Mouse (Mus musculus) heart, adult 11 months (tissue): Measurements from ENCODE around the gene Lrrc19.
"Not testable (repeated sequence)": the region's sequence is repeated elsewhere in the genome, so short reads cannot be mapped to it uniquely, and the experiment has no call there.

Source experiments
- DNase-seq: peaks from one replicate; pipeline ENCODE4 v3.0.0; 2022

Gene Lrrc19

GRCm38 (mm10) chr4:94649920-94650319 is at the start of gene Lrrc19:
TSS of gene Lrrc19 (minus strand) at chr4:94650144.
- no peak for DNase-seq

GRCm38 (mm10) chr4:94696368-94696767 is 46.4 kb upstream of the Lrrc19 start:
- no peak for DNase-seq

- no peak for DNase-seq
Measured at GRCm38 (mm10) chr4:94692175-94692574, 42.2 kb upstream of the Lrrc19 start.

GRCm38 (mm10) chr4:94691078-94691477 is 41.1 kb upstream of the Lrrc19 start:
- DNase-seq: no peak

DNA sequence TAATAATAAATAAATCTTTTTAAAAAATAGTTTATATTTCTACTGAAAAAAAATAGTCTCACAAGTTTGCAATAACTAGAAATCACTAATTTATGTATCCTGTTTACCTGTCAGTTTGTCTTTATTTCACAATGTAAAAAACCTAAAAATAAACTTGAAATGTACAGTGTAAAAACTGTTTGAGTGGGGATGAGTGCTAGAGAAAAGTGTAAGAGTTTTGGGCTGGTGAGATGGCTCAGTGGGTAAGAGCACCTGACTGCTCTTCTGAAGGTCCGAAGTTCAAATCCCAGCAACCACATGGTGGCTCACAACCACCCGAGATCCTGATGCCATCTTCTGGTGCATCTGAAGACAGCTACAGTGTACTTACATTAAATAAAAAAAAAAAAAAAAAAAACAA is 39.9 kb upstream of the Lrrc19 start:
- not testable (repeated sequence) for DNase-seq

DNA sequence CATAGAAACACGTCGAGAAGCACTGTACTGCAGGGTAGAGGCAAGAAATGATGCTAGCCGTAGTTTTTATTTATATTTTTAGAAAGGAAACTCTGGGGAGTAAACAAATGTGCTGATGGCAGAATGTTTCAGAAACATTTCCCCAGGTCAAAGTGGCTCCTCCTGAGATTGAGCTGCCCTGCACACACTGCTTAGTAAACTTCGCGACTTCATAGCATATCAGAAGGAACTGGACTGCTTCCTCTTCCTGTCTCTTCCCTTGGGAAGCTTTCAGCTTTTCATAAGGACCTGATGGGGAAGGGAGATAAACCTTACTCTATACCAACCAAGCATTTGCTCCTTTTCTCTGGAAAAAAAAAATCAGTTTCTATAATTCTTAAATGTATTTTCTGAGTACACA is 33.4 kb upstream of the Lrrc19 start:
- peak; percentile 95 for DNase-seq

GRCm38 (mm10) chr4:94682029-94682428 is 32.1 kb upstream of the Lrrc19 start:
- DNase-seq: no peak

- no peak for DNase-seq
Measured at GRCm38 (mm10) chr4:94681181-94681580, 31.2 kb upstream of the Lrrc19 start.

GRCm38 (mm10) chr4:94680662-94681061 is 30.7 kb upstream of the Lrrc19 start:
- DNase-seq: no peak

- DNase-seq: no peak
Measured at GRCm38 (mm10) chr4:94669718-94670117, 19.8 kb upstream of the Lrrc19 start.

GRCm38 (mm10) chr4:94650426-94651175 is 657 bp upstream of the Lrrc19 start:
- DNase-seq: not testable (repeated sequence)

DNA sequence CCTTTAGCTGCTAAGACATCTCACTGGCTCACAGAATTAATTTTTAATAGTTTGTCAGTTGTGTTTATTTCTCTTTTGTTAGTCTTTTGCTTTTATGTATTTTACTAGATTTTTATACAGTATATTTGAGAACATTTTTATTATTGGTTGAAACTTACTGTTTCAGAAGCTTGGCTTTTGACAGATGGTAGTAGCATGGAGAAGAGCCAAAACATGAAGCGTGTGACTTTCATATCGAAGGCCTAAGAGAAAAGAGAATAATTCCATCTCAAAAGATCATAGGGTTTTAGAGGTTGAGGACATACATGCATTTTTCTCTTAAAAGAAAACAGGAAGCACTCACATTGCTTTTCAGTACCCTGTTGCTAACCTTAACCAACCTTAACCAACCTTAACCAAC is 6.8 kb downstream of the Lrrc19 start:
- DNase-seq: no peak

DNA sequence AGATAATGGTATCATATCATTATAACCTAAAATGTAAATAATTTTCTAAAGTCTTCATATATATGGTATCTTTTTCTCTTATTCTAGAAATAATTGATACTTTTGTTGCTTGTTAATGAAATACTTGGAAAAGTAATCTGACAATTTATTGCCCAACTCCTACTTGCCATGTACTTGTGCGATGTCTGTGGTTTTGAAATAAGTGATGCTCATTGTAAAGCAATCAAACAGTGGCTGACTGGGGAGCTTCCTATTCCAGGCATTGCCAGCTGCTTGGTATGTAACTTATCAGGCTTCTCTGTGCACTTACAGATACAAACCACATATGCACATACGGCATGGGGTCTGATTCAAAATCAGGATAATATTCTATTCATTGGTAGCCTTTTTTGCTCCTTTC is 29.9 kb downstream of the Lrrc19 start:
- no peak for DNase-seq

- DNase-seq: no peak
Measured at GRCm38 (mm10) chr4:94614627-94615006, 35.3 kb downstream of the Lrrc19 start.

- DNase-seq: peak; percentile 99
Measured at GRCm38 (mm10) chr4:94613972-94614626, 35.8 kb downstream of the Lrrc19 start, which contains the start of gene Ift74. TSS of gene Ift74 (plus strand) at chr4:94614491.

DNA sequence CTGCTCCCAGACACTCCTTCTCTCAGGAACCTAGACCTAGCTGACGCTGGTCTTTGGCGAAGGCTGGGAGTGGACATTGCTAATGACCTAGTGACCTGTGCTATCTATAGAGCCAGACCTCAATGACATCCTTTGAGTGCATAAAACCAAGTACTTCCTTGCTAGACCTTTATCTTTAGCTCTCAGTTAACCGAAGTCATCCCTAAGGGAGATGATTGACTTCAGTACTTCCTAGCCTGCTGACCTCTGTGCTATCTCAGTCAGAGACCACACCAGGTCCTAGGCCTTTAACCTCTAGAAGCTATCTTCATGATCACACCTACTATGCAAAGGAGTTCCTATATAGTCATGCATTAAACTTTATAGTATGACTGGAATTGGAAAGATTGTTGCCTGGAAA is 39.6 kb downstream of the Lrrc19 start:
- no peak for DNase-seq

- DNase-seq: no peak
Measured at GRCm38 (mm10) chr4:94605591-94605990, 44.4 kb downstream of the Lrrc19 start.

DNA sequence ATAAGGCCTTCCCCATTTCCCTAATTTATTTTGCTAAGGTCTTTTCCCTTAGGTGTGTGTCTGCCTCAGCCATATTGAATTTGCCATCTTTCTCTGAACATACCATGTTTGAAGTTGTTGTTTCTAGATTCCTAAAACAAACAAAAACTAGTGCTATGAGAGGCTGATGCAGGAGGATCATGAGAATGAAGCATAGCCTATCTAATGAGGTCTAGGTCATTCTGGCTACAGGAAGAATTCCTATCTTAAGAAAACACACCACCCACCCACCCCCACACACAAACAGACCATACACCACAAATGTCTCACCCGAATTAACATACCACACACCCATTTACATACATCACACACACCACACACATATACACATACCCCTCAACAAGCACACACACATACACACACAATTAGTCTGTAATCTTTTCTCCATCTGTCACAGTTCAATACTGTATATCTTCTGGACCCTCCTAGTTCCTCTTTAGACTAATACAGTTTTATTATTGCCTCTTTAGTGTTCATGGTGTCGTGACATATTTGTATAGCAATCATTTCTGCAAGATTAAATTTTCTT is 45.4 kb downstream of the Lrrc19 start:
- DNase-seq: no peak

DNA sequence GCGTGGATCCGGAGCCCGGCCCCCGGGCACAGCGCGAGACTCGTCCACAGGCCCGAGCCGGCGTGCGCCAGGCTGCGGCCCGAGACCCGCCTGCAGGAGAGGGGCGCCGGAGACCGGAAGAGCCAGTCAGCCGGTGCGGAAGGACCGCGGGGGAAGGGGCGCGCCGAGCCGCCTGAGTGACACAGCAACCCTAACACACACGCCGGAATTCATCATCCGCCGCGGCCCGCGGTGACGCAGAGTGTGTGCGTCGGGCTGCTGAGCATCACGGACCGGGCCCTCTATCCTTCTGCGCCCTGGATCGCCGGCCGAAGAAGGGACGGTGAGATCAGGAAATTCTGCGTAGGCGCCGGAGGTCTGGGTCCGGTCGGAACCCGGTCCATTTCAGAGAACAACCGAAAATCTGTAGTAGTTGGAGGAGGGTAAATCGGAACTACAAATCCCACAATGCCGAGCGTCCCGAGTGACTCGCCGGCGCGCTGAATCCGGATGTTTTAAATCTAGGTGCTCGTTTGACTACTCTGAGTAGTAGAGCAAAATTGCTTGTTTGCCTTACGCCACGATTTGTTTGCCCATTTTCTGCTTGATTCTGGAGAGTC is 46.8 kb downstream of the Lrrc19 start, which contains the start of gene Plaa:
Gene Plaa (minus strand): TSS at position 214 of the 599 bp plus-strand sequence.
- peak; percentile 99 for DNase-seq

GRCm38 (mm10) chr4:94602496-94603030 is 47.4 kb downstream of the Lrrc19 start:
- DNase-seq: no peak

DNA sequence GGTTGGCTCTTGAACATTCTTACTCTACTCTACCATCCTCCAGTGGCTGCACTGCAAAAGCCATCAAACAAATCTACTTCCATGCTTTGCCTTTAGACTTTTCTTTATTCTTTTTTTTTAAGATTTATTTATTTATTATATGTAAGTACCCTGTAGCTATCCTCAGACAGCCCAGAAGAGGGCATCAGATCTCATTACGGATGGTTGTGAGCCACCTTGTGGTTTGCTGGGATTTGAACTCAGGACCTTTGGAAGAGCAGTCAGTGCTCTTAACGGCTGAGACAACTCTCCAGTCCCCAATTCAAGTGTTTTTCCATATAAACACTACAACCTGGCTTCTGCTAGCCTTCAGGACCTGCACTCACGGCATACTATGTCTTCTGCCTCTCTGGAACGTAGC is 48.5 kb downstream of the Lrrc19 start:
- DNase-seq: no peak

GRCm38 (mm10) chr4:94592709-94593108 is 57.2 kb downstream of the Lrrc19 start:
- peak; percentile 54 for DNase-seq

GRCm38 (mm10) chr4:94591765-94592381 is 58.1 kb downstream of the Lrrc19 start:
- DNase-seq: peak; percentile 24
